Mouse (Mus musculus) liver, embryonic 12.5 days (tissue): ENCODE results near the gene Gpr179. TPM values are rescaled to one million over a fixed set of nuclear protein-coding genes. Genes with fewer than 3 reads are reported as not detected.

Experiments used
- ATAC-seq: fragments of 200-750 bp; cut with Nextera tagmentation; 2 replicates; pipeline ENCODE4 v1.8.0; 2017; ENCODE audit warnings: moderate number of reproducible peaks, mild to moderate bottlenecking, moderate library complexity
- H3K27ac ChIP-seq: fragments of 300-500 bp; sonication (generic); 2 replicates; pipeline ENCODE4 v1.5.1; 2016; ENCODE audit warnings: mild to moderate bottlenecking
- H3K27me3 ChIP-seq: fragments of 300-500 bp; sonication (generic); replicated peaks from 2 replicates; pipeline ENCODE4 v1.6.1; 2016; ENCODE audit warnings: mild to moderate bottlenecking, moderate library complexity
- H3K36me3 ChIP-seq: fragments of 300-500 bp; sonication (generic); 2 replicates; pipeline ENCODE4 v1.6.1; 2016; ENCODE audit warnings: mild to moderate bottlenecking, moderate library complexity
- H3K4me1 ChIP-seq: fragments of 300-500 bp; sonication (generic); 2 replicates; pipeline ENCODE4 v1.6.1; 2016
- H3K4me2 ChIP-seq: fragments of 300-500 bp; sonication (generic); 2 replicates; pipeline ENCODE4 v1.6.1; 2016; ENCODE audit warnings: mild to moderate bottlenecking, moderate library complexity
- H3K4me3 ChIP-seq: fragments of 300-500 bp; sonication (generic); 2 replicates; pipeline ENCODE4 v1.5.1; 2016; ENCODE audit warnings: mild to moderate bottlenecking, moderate library complexity
- H3K9ac ChIP-seq: fragments of 300-500 bp; sonication (generic); 2 replicates; pipeline ENCODE4 v1.6.1; 2016; ENCODE audit warnings: mild to moderate bottlenecking, moderate library complexity
- H3K9me3 ChIP-seq: fragments of 300-500 bp; sonication (generic); replicated peaks from 2 replicates; pipeline ENCODE4 v1.6.1; 2016; ENCODE audit warnings: mild to moderate bottlenecking, moderate library complexity
- WGBS: fragments of 180-500 bp; shearing (Covaris S2); methylation state at CpG from one replicate; pipeline ENCODE4 v1.1.7; 2016; ENCODE audit not compliant: insufficient replicate concordance; 5-methylcytosine and 5-hydroxymethylcytosine counted together
- polyA plus RNA-seq: library from polyadenylated mRNA; unstranded; fragments of >200 nt; fragmentation: Nextera tagmentation; extraction: Ambion mirVana; gene quantifications from 2 replicates; pipeline ENCODE4 v1.2.1, GENCODE M21; 2016

Gene Gpr179
- polyA plus RNA-seq, 1 experiment from 2014 or later, result not detected

- WGBS, result 74% methylated on average over 3 of the region's 4 CpGs
- H3K27ac ChIP-seq, result no peak overlapping the region
- H3K9me3 ChIP-seq, result no peaks in the 10 kb centered on the region
- H3K27me3 ChIP-seq, result no peaks in the 10 kb centered on the region; the same call in 1 of the 2 replicates
- H3K9ac ChIP-seq, result no peak overlapping the region
- H3K4me3 ChIP-seq, result no peak overlapping the region
- no peak for ATAC-seq
- H3K4me2 ChIP-seq, result no peak overlapping the region
- no peaks in the 10 kb centered on the region for H3K36me3 ChIP-seq
- peaks cover 8% of the 10 kb centered on the region for H3K4me1 ChIP-seq
Observed at GRCm38 (mm10) chr11:97296542-97296941, 55.3 kb downstream of the Gpr179 start.

GRCm38 (mm10) chr11:97292731-97293130 is 59.1 kb downstream of the Gpr179 start:
- 78% methylated on average over 1 of the region's 1 CpGs for WGBS
- no peaks in the 10 kb centered on the region; the same call in 1 of the 2 replicates for H3K27me3 ChIP-seq
- no peak overlapping the region for H3K4me3 ChIP-seq
- H3K9ac ChIP-seq, result no peak overlapping the region
- no peak for ATAC-seq
- no peak overlapping the region for H3K27ac ChIP-seq
- H3K4me1 ChIP-seq, result peaks cover 8% of the 10 kb centered on the region
- H3K9me3 ChIP-seq, result no peaks in the 10 kb centered on the region
- no peak overlapping the region for H3K4me2 ChIP-seq
- no peaks in the 10 kb centered on the region for H3K36me3 ChIP-seq

GRCm38 (mm10) chr11:97289276-97290230 is 62.3 kb downstream of the Gpr179 start:
- H3K4me3 ChIP-seq, result no peak overlapping the region
- no peak overlapping the region for H3K4me2 ChIP-seq
- WGBS, result 60% methylated on average over 12 of the region's 12 CpGs
- no peaks in the 10 kb centered on the region for H3K4me1 ChIP-seq
- no peak overlapping the region for H3K9ac ChIP-seq
- no peaks in the 10 kb centered on the region for H3K9me3 ChIP-seq
- H3K36me3 ChIP-seq, result no peaks in the 10 kb centered on the region
- ATAC-seq, result no peak
- no peaks in the 10 kb centered on the region for H3K27me3 ChIP-seq
- no peak overlapping the region for H3K27ac ChIP-seq

- no peak overlapping the region for H3K9ac ChIP-seq
- no peak overlapping the region for H3K4me2 ChIP-seq
- H3K27me3 ChIP-seq, result no peaks in the 10 kb centered on the region
- no peaks in the 10 kb centered on the region for H3K4me1 ChIP-seq
- no peak overlapping the region for H3K27ac ChIP-seq
- no peak overlapping the region for H3K4me3 ChIP-seq
- no peak for ATAC-seq
- no peaks in the 10 kb centered on the region for H3K36me3 ChIP-seq
- no peaks in the 10 kb centered on the region for H3K9me3 ChIP-seq
Observed at GRCm38 (mm10) chr11:97287643-97288042, 64.2 kb downstream of the Gpr179 start.

- Histone ChIP-seq H3K4me1 (no peaks in the 10 kb centered on the region), H3K4me2 (no peak overlapping the region), H3K9me3 (no peaks in the 10 kb centered on the region), H3K27me3 (no peaks in the 10 kb centered on the region), H3K27ac (no peak overlapping the region), H3K4me3 (no peak overlapping the region), H3K9ac (no peak overlapping the region), H3K36me3 (no peaks in the 10 kb centered on the region)
- 53% methylated on average over 6 of the region's 6 CpGs for WGBS
- ATAC-seq, result no peak
Observed at GRCm38 (mm10) chr11:97286973-97287372, 64.9 kb downstream of the Gpr179 start.

GRCm38 (mm10) chr11:97285852-97286775 is 65.8 kb downstream of the Gpr179 start:
- H3K36me3 ChIP-seq, result no peaks in the 10 kb centered on the region
- no peaks in the 10 kb centered on the region for H3K27me3 ChIP-seq
- no peak overlapping the region for H3K4me3 ChIP-seq
- no peak overlapping the region for H3K27ac ChIP-seq
- no peaks in the 10 kb centered on the region for H3K9me3 ChIP-seq
- H3K4me1 ChIP-seq, result peaks cover 5% of the 10 kb centered on the region
- no peak for ATAC-seq
- WGBS, result 61% methylated on average over 9 of the region's 9 CpGs
- no peak overlapping the region for H3K4me2 ChIP-seq
- H3K9ac ChIP-seq, result no peak overlapping the region

- H3K4me2 ChIP-seq, result no peak overlapping the region
- WGBS, result 57% methylated on average over 4 of the region's 4 CpGs
- no peaks in the 10 kb centered on the region for H3K9me3 ChIP-seq
- no peak overlapping the region for H3K4me3 ChIP-seq
- H3K36me3 ChIP-seq, result no peaks in the 10 kb centered on the region
- peaks cover 10% of the 10 kb centered on the region for H3K4me1 ChIP-seq
- no peak for ATAC-seq
- no peaks in the 10 kb centered on the region for H3K27me3 ChIP-seq
- H3K9ac ChIP-seq, result no peak overlapping the region
- H3K27ac ChIP-seq, result no peak overlapping the region
Observed at GRCm38 (mm10) chr11:97284854-97285253, 67.0 kb downstream of the Gpr179 start.

- H3K27me3 ChIP-seq, result no peaks in the 10 kb centered on the region
- H3K4me1 ChIP-seq, result peaks cover 31% of the 10 kb centered on the region
- no peak overlapping the region for H3K27ac ChIP-seq
- H3K4me3 ChIP-seq, result no peak overlapping the region
- no peaks in the 10 kb centered on the region for H3K36me3 ChIP-seq
- WGBS, result 84% methylated on average over 6 of the region's 6 CpGs
- no peak overlapping the region for H3K4me2 ChIP-seq
- no peak overlapping the region for H3K9ac ChIP-seq
- no peak for ATAC-seq
- H3K9me3 ChIP-seq, result no peaks in the 10 kb centered on the region
Observed at GRCm38 (mm10) chr11:97282179-97282578, 69.7 kb downstream of the Gpr179 start.

Other genes with a start within 250 kb of the Gpr179 start
- gene Tbx21, start 236.7 kb downstream of the Gpr179 start, polyA plus RNA-seq, result not detected in 2 replicates
- gene Tbkbp1, start 200.6 kb downstream of the Gpr179 start, polyA plus RNA-seq, result 3.6 and 4.0 TPM in 2 replicates
- 38.5 and 39.3 TPM in 2 replicates for gene Kpnb1, start 164.2 kb downstream of the Gpr179 start, polyA plus RNA-seq
- 27.1 and 31.3 TPM in 2 replicates for gene Npepps, start 71.4 kb downstream of the Gpr179 start, polyA plus RNA-seq
- 38.9 and 44.0 TPM in 2 replicates for gene Mrpl45, start 36.4 kb downstream of the Gpr179 start, polyA plus RNA-seq
- 1.9 and 2.1 TPM in 2 replicates for gene Socs7, start 10.5 kb upstream of the Gpr179 start, polyA plus RNA-seq
- 17.3 and 19.7 TPM in 2 replicates for gene Arhgap23, start 63.5 kb upstream of the Gpr179 start, polyA plus RNA-seq
- 1.3 and 1.4 TPM in 2 replicates for gene 4933428G20Rik, start 148.3 kb upstream of the Gpr179 start, polyA plus RNA-seq
- 0.01 and 0.10 TPM in 2 replicates for gene Srcin1, start 224.1 kb upstream of the Gpr179 start, polyA plus RNA-seq